Mouse (Mus musculus): ENCODE measurements around the gene Gm28043.

DNA sequence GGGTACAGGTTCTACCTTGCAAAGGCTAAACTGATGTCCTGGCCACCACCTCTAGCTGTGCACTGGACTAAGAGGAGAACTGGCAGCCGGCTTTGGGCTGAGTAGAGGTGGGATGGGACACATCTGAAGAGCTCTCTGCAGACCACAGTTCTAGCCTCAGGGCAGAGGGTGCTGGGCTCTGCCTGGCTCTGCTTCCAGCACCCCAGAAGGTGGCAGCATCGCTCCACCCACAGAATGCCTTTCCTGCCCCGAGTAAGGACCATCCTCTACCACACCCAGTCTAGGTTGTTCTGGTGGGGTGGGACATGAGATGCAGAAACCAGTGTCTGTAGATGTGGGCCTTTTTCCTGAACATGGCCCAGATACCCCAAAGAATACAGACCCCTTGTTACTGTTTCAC, 90.1 kb downstream of the Gm28043 start:
- TF ChIP-seq CTCF (IDR thresholded peaks at IDR 0.05; ENCODE audit: control insufficient read depth, insufficient read depth, insufficient replicate concordance, low read depth, low read length) (peak; percentile 48; the same call in 1 of the 2 replicates), POLR2A (IDR thresholded peaks at IDR 0.05; ENCODE audit: control insufficient read depth, low read depth, low read length) (no peak)

Data from testis, adult 2 months (tissue).